Mouse (Mus musculus): ENCODE data around the gene Lrrc8a.
A peak's percentile ranks its signal among the peaks of the same experiment; 100 is the strongest.

The Lrrc8a gene

GRCm38 (mm10) chr2:30237199-30237880 is at the start of gene Lrrc8a:
Gene Lrrc8a (plus strand): TSS chr2:30237715.
- peak; percentile 100 for DNase-seq (ENCODE audit: low spot score)

- DNase-seq (ENCODE audit: low spot score): no peak
Measured at GRCm38 (mm10) chr2:30191790-30192580, 45.5 kb upstream of the Lrrc8a start.

GRCm38 (mm10) chr2:30194656-30195055 is 42.9 kb upstream of the Lrrc8a start:
- no peak for DNase-seq (ENCODE audit: low spot score)

GRCm38 (mm10) chr2:30198021-30198420 is 39.5 kb upstream of the Lrrc8a start:
- no peak for DNase-seq (ENCODE audit: low spot score)

- peak; percentile 50 for DNase-seq (ENCODE audit: low spot score)
Measured at GRCm38 (mm10) chr2:30199984-30200383, 37.5 kb upstream of the Lrrc8a start.

- DNase-seq (ENCODE audit: low spot score): no peak
Measured at GRCm38 (mm10) chr2:30200388-30200925, 37.1 kb upstream of the Lrrc8a start.

- DNase-seq (ENCODE audit: low spot score): no peak
Measured at GRCm38 (mm10) chr2:30203439-30203838, 34.1 kb upstream of the Lrrc8a start.

GRCm38 (mm10) chr2:30205255-30205628 is 32.3 kb upstream of the Lrrc8a start:
- DNase-seq (ENCODE audit: low spot score): peak; percentile 62

- DNase-seq (ENCODE audit: low spot score): peak; percentile 96
Measured at GRCm38 (mm10) chr2:30205629-30206357, 31.7 kb upstream of the Lrrc8a start, which contains the start of gene Kyat1. Gene Kyat1 (minus strand): TSS chr2:30205847.

- no peak for DNase-seq (ENCODE audit: low spot score)
Measured at GRCm38 (mm10) chr2:30207401-30207800, 30.1 kb upstream of the Lrrc8a start.

GRCm38 (mm10) chr2:30207886-30208285 is 29.6 kb upstream of the Lrrc8a start:
- DNase-seq (ENCODE audit: low spot score): no peak

GRCm38 (mm10) chr2:30211408-30212168 is 25.9 kb upstream of the Lrrc8a start:
- DNase-seq (ENCODE audit: low spot score): no peak

- DNase-seq (ENCODE audit: low spot score): no peak
Measured at GRCm38 (mm10) chr2:30212169-30212545, 25.4 kb upstream of the Lrrc8a start.

- no peak for DNase-seq (ENCODE audit: low spot score)
Measured at GRCm38 (mm10) chr2:30212951-30213350, 24.6 kb upstream of the Lrrc8a start.

GRCm38 (mm10) chr2:30214745-30215144 is 22.8 kb upstream of the Lrrc8a start:
- DNase-seq (ENCODE audit: low spot score): peak; percentile 43

GRCm38 (mm10) chr2:30215493-30215892 is 22.0 kb upstream of the Lrrc8a start:
- DNase-seq (ENCODE audit: low spot score): peak; percentile 50

GRCm38 (mm10) chr2:30216293-30216692 is 21.2 kb upstream of the Lrrc8a start:
- no peak for DNase-seq (ENCODE audit: low spot score)

- no peak for DNase-seq (ENCODE audit: low spot score)
Measured at GRCm38 (mm10) chr2:30235593-30235992, 1.9 kb upstream of the Lrrc8a start.

GRCm38 (mm10) chr2:30236426-30237198 is 903 bp upstream of the Lrrc8a start:
- DNase-seq (ENCODE audit: low spot score): no peak

- DNase-seq (ENCODE audit: low spot score): peak; percentile 71
Measured at GRCm38 (mm10) chr2:30237881-30238280, 366 bp downstream of the Lrrc8a start.

- DNase-seq (ENCODE audit: low spot score): no peak
Measured at GRCm38 (mm10) chr2:30238906-30239465, 1.5 kb downstream of the Lrrc8a start.

All from lung, postnatal 25 days (tissue).